Mouse (Mus musculus) small intestine, adult 2 months (tissue): ENCODE data around the gene Arhgap24.

ENCODE experiments used
- CTCF ChIP-seq: fragments of 200-500 bp; IDR thresholded peaks from 2 replicates; pipeline ENCODE4 v1.5.1; 2012; ENCODE audit warnings: low read depth, mild to moderate bottlenecking, control low read depth, inconsistent platforms, low read length, moderate library complexity, mixed read lengths; ENCODE audit not compliant: insufficient replicate concordance, insufficient read length; ENCODE audit errors: extremely low read depth
- POLR2A ChIP-seq: fragments of 200-500 bp; IDR thresholded peaks from 2 replicates; pipeline ENCODE4 v1.6.1; 2012; ENCODE audit warnings: low read depth, mild to moderate bottlenecking, control low read depth, inconsistent platforms, low read length, moderate library complexity

DNA sequence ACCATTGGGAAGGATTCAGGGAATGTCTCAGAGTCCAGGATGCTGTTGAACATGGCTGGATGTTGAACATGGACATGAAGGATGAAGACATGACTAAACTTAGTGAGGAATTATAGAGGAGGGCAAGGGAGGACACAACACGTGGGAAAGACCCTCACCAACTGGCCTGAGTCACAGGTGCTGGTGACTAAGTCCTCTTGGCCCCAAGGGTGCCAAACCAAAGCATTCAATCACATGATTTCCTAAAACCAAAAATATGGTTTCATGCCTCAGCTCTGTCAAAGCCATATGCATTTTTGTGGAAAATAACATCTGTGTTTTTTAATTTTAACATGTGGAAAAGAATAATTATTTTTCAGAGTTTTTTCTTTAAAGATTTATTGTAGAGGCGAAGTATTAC lies 22.7 kb downstream of the Arhgap24 start:
- TF ChIP-seq CTCF, result no peak
- TF ChIP-seq POLR2A, result no peak
